Mouse (Mus musculus): ENCODE data around the gene Ankfn1. TPM values are rescaled to one million over a fixed set of nuclear protein-coding genes. Genes with fewer than 3 reads are reported as not detected.

The Ankfn1 gene
- total RNA-seq, 2 experiments from 2014 or later = 0.17 to 0.23 TPM

GRCm38 (mm10) chr11:89579111-89579510 lies 198.3 kb downstream of the Ankfn1 start:
- DNase-seq (ENCODE audit: low spot score) = no peak

- DNase-seq (ENCODE audit: low spot score) = no peak
Measured at GRCm38 (mm10) chr11:89574269-89574838, 203.1 kb downstream of the Ankfn1 start.

- no peak for DNase-seq (ENCODE audit: low spot score)
Measured at GRCm38 (mm10) chr11:89569391-89570145, 207.9 kb downstream of the Ankfn1 start.

DNA sequence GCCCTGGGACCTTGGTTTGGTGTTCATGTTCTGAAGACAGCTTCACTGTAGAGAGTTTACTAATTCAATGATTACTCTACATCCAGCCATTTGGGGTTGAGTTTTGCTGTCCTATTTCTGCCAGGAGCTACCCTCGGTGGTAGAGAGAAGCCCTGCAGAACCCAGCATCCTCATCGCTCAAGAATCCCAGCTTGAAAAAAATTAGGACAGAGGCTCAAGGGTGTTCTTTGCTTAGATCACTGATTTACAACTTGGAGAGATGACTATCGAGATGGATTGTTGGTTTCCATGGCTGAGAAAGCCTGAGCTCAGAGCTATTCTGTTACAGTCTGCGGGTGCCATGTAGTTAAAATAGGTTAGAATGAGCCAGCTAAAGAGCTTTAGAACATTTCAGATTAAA lies 209.2 kb downstream of the Ankfn1 start:
- no peak for DNase-seq (ENCODE audit: low spot score)

GRCm38 (mm10) chr11:89551441-89551840 lies 226.0 kb downstream of the Ankfn1 start:
- DNase-seq (ENCODE audit: low spot score) = no peak

DNA sequence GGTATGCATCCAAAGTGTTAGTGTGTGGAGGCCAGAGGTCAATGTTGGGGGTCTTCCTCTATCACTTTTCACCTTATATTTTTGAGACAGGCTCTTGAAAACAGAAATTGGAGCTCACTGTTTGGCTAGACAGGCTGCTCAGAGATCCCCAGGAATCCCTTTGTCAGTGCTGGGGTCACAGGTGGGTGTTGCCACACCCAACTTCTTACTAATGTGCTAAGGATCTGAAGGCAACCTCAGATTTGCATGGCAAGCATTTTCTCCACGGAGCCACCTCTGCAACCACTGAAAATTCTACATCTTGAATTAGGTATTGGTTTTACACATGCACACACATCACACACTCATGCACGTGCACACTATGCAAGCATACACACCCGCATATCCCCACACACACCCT lies 226.5 kb downstream of the Ankfn1 start:
- no peak for DNase-seq (ENCODE audit: low spot score)

DNA sequence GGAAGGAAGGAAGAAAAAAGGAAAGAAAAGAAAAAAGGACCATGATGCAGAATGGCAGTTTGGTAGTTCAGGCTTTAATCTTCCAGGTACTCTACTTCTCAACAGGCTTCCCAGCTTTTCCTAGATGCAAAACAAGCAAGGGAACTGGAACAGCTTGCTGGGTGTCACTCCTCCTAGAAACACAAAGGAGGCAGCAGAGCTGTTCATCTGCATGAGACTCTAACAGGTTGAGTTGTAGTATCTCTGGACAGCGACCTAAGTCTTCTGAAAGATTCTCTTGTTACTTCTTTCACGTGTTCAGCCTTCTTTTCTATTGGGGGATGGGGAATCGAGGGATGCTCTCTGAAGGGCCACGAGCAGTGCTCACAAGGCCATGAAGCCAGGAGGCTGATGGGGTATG lies 228.7 kb downstream of the Ankfn1 start:
- DNase-seq (ENCODE audit: low spot score) = no peak

DNA sequence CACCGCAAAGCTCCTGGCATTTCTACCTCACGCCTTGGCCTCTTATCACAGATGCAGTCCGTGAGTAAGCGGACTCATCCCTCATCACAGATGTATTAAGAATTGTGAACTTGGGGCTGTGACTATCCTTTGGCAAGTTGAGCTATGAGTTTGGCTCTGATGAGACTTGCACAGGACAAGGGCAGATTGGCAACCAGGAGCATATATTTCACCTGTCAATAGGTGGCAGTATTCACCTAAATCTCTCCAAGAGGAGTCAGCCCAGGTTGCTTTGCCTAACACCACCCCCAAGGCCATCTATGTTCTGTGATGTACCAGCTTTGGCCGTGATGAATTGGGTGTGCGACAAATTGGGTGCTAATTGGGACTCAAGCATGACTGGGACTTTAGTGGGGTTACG lies 231.3 kb downstream of the Ankfn1 start:
- peak; percentile 28 for DNase-seq (ENCODE audit: low spot score)

DNA sequence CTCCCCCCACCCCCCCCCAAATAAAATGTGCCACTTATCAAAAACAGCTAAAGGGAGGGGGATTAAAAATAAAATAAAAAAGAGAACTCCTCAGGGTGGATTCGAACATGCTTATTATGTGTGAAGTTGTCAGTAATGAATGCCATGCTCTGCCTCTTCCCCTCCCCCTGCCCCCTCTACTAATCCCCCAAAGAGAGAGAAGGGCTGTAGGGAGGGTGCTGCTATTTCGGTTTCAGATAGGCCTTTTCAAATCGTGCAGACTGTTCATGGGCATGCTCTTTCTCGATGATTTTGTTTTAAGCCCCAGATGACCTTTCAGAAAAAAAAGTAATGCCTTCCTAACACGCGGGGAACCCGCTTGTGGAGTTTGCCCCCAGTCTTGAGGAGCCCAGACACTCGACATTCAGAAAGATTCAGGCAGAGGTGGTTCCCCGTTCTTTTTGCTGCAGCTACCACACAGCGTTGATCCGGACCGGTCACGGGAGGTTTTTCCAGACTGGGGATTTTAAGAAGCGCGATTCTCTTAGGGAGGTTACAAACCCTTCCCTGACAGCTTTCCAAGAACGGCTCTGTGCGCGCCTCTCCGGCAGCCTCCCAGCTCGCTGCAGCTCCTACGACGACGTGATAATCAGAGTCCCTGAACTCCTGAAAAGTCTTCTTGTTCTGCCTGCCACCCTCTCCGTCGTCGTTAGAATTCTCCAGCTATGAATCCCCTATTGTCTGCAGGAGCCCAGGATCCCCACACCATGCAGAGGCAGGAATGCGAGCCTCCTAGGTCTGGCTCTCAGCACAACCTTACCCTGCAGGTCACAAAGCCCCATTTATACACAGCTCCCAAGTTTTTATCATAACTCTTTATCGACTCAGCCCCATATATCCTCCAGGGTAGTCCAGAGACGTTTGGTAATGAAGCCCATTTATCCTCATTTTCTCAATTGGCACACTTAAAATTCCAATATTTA lies 232.3 kb downstream of the Ankfn1 start:
- DNase-seq (ENCODE audit: low spot score) = no peak

DNA sequence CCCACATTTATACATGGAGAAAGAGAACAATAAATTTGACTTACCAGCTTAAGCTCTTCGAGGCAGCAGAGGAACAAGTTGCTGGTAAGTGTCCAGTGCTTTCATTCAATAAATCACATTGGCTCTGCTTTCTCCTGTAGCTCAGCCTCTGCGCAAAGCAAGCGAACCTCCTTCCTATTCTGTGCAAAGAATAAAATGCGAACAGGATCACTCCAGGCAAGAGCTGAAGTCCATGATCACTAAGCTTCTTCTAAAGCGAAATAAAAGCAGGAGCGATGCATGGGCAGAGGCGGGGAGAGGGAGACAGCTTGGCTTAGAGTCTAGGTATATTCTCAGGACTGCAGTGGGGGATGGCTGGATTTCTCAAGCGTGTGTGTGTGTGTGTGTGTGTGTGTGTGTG lies 239.1 kb downstream of the Ankfn1 start:
- no peak for DNase-seq (ENCODE audit: low spot score)

DNA sequence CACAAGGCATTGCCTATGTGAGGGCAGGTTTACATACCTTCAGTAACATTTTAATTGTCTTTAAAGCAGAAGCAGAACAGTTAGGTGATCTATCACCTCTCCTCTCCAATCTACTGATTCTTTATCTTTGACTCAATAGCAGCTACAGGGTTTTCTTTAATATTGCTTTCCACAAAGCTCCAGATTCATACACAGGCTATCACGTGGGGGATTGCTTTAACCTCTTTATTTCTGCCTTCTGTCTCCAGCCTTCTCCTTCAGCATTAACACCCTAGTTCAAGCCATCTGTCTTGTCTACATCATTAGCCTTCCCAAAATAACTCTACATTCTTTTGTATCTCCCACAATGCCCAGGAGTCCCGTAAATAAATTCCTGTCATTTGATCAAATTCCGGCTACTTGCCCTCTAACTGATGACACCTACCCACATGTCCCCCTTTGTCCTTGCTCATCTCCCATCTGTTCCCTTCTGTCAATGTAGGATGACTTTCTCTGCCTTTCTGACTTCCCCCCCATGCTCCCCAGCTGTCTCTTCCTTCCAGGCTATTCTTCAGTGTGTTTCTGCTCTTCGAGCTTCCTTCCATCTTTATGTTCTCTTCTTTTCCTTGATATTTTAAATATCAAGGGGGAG lies 249.5 kb downstream of the Ankfn1 start:
- DNase-seq (ENCODE audit: low spot score) = no peak

DNA sequence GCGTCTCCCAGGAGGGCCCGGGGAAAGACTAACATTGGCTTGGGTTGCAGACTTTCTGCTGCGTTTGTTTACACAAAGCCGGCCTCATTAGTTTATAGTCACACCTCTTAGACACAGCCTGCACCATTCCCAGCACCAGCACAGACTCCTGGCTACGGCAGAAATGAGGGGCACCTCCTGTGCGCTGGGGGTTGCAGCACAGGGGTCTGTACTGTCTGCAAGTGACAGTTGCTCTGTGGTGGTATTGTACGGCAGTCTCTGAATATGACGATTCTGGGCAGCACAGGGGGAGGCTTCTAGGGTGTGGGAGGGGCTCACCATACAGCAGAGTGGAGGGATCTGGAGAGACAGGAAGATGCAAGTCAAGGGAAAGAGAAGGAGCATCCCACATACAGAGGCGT lies 262.0 kb downstream of the Ankfn1 start:
- no peak for DNase-seq (ENCODE audit: low spot score)

DNA sequence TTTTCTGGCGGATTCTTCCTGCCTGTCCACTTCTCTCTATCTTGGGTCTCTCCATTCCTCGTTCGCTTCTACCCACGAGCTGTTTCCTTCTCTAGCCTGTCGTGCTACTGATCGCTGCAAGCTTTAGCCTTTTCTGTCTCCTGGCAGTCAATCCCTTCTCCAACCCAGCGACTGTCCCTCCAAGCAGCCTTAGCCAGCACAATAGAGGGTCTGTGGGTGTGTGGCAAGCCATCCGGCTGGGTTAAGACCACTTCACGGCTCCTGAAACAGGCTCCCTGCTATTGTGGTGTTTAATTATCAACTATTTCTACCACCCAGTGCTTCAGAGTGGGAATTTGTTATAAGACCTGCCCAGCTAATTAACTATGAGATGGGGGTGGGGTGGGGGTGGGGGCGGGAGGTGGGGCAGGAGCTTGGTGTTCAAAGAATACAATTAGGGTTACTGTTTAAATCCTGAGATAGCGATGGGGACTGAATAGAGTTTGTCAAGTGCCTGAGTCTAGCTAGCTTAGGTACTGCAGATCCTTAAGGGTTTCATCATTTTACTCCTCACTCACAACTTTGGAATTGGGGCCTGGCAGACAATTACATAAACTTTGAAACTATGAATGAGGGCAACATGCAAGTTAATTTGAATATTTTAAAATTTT lies 268.7 kb downstream of the Ankfn1 start:
- DNase-seq (ENCODE audit: low spot score) = no peak

DNA sequence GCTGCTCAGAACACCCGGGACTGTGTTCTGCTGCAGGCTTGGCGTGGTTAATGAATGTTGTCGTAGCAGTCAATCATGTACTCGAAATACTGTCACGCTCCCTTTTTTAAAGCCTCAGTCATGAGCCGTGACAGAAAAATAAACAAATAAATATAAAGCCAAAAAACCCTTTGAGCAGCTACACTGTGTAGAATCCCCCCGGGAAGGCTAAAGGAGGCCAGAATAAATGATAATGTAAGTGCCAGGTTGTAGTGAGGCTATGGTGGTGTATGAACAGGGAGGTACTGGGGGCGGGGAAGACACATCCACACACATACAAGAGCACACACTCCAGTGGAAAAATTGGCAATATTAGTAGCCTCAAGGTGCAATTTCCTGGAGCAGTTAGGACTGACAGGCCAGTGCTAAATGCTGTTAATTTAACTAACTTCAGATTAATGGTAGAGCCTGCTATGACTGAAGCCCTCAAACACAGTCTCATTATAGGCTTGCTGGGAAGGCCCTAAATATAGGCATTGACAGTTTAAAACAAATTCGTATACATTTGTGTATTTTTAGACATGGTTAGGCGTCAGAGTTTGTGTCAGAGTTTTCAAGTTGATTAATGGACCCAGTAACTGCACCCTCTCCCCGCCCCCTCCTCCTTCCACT lies 270.7 kb downstream of the Ankfn1 start:
- no peak for DNase-seq (ENCODE audit: low spot score)

DNA sequence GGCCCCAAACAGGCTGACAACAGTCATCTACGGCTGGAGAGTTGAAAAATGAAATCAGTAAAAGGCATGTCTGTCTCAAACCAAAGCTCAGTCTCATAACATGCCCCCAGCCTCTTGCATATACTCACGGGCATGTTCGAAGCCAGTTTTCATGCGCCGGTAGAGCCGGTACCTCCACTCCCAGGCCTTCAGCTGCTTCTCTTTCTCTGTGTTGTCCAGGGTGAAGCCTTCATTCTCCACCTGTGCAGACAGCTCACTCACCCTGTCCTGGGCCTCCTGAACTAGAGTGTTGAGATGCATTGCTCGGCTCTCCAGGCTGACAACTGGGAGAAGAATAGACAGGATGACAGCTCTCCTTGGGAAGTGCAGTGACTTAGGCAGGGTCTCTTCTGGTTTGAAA lies 272.4 kb downstream of the Ankfn1 start:
- DNase-seq (ENCODE audit: low spot score) = no peak

DNA sequence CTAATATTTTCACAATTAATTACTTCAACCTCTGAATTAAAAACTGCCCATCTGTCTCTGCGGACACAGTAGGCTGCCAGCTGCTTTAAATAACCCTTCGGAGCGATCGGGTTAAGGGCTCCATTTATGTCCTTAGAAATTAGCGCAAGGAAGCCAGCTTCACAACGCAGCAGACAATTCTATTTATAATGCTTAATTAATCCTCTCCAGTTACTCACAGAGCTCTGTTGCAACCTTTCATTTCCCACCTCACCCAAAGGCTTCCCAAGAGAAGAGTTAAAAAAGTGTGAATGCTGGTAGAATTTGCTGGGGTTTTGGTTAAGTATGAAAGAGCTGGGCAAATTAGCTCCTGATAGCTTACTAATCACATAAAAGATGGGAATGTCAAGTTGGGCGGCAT lies 275.7 kb downstream of the Ankfn1 start:
- DNase-seq (ENCODE audit: low spot score) = no peak

- no peak for DNase-seq (ENCODE audit: low spot score)
Measured at GRCm38 (mm10) chr11:89500961-89501360, 276.5 kb downstream of the Ankfn1 start.

GRCm38 (mm10) chr11:89481084-89481483 lies 296.4 kb downstream of the Ankfn1 start:
- DNase-seq (ENCODE audit: low spot score) = no peak

DNA sequence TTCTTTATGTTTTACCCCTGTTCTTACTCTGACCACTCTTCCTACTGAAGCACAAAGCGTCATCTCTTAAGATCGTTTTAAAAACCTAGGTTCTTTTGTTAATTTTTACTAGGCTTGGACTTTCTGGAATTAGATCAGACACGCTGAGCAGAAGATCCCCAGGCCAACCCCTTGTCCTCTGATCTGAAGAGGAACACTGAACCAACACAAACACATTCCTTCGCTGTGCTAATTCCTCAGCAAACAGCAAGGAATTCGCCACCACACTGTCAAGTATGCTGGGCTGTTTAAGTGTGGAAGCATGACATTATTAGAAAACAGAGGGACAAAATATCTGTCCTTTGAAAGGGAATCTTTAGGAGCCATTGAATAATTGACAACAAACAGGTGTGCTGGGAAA lies 300.5 kb downstream of the Ankfn1 start:
- DNase-seq (ENCODE audit: low spot score) = no peak

- no peak for DNase-seq (ENCODE audit: low spot score)
Measured at GRCm38 (mm10) chr11:89476047-89476446, 301.4 kb downstream of the Ankfn1 start.

GRCm38 (mm10) chr11:89472871-89473270 lies 304.6 kb downstream of the Ankfn1 start:
- DNase-seq (ENCODE audit: low spot score) = no peak
